Mouse (Mus musculus): ENCODE measurements around the gene Tes3-ps. TPM values are rescaled to one million over a fixed set of nuclear protein-coding genes. Genes with fewer than 3 reads are reported as not detected.

Gene Tes3-ps
- polyA plus RNA-seq, 1 experiment = not detected

- TF ChIP-seq FLI1 (IDR thresholded peaks at IDR 0.05; ENCODE audit: low read length) (no peak), GATA1 (IDR thresholded peaks at IDR 0.05; ENCODE audit: borderline replicate concordance, low read length) (no peak)
- no peaks in the 10 kb centered on the region for H3K36me3 ChIP-seq (replicated peaks; ENCODE audit: low read length)
- no peaks in the 10 kb centered on the region for H3K27me3 ChIP-seq (replicated peaks)
- peaks cover 21% of the 10 kb centered on the region for H3K4me1 ChIP-seq
- no peak overlapping the region for H3K4me3 ChIP-seq (replicated peaks)
- H3K9me3 ChIP-seq = no peaks in the 10 kb centered on the region
Measured at GRCm38 (mm10) chr13:49545646-49546045, 52.5 kb downstream of the Tes3-ps start.

Other genes with a start within 250 kb of the Tes3-ps start
- 289 and 697 TPM in 2 replicates for gene Susd3, start 244.6 kb upstream of the Tes3-ps start, polyA plus RNA-seq (2012; ENCODE audit: insufficient read depth, low replicate concordance)
- 9.1 and 10.4 TPM in 2 replicates for gene Fgd3, start 173.0 kb upstream of the Tes3-ps start, polyA plus RNA-seq (2012; ENCODE audit: insufficient read depth, low replicate concordance)
- gene Bicd2, start 151.7 kb upstream of the Tes3-ps start, polyA plus RNA-seq (2012; ENCODE audit: insufficient read depth, low replicate concordance) = 21.2 and 22.5 TPM in 2 replicates
- 1.4 TPM in 1 of 2 replicates, not detected in the other for gene Ippk, start 72.1 kb upstream of the Tes3-ps start, polyA plus RNA-seq (2012; ENCODE audit: insufficient read depth, low replicate concordance)
- gene Ecm2, start 11.5 kb downstream of the Tes3-ps start, polyA plus RNA-seq (2012; ENCODE audit: insufficient read depth, low replicate concordance) = not detected in 2 replicates
- not detected in 2 replicates for gene Aspn, start 51.1 kb downstream of the Tes3-ps start, polyA plus RNA-seq (2012; ENCODE audit: insufficient read depth, low replicate concordance)
- gene Omd, start 89.1 kb downstream of the Tes3-ps start, polyA plus RNA-seq (2012; ENCODE audit: insufficient read depth, low replicate concordance) = not detected in 2 replicates
- gene Ogn, start 114.7 kb downstream of the Tes3-ps start, polyA plus RNA-seq (2012; ENCODE audit: insufficient read depth, low replicate concordance) = not detected in 2 replicates
- gene Cenpp, start 159.5 kb downstream of the Tes3-ps start, polyA plus RNA-seq (2012; ENCODE audit: insufficient read depth, low replicate concordance) = 1.8 TPM in 1 of 2 replicates, not detected in the other
- 0.41 and 1.3 TPM in 2 replicates for gene Nol8, start 159.8 kb downstream of the Tes3-ps start, polyA plus RNA-seq (2012; ENCODE audit: insufficient read depth, low replicate concordance)
- 15.1 and 23.6 TPM in 2 replicates for gene Iars, start 188.8 kb downstream of the Tes3-ps start, polyA plus RNA-seq (2012; ENCODE audit: insufficient read depth, low replicate concordance)